Mouse (Mus musculus): ENCODE measurements around the gene Srgap3.

Srgap3 gene

GRCm38 (mm10) chr6:112688033-112688432 lies 259.0 kb downstream of the Srgap3 start:
- DNase-seq (ENCODE audit: low spot score in 2 of 2) = no peak

- no peak for DNase-seq (ENCODE audit: low spot score in 2 of 2)
Measured at GRCm38 (mm10) chr6:112686485-112686884, 260.6 kb downstream of the Srgap3 start.

- no peak for DNase-seq (ENCODE audit: low spot score in 2 of 2)
Measured at GRCm38 (mm10) chr6:112684065-112684464, 263.0 kb downstream of the Srgap3 start.

Measured in frontal cortex, postnatal 10 days (tissue).